Mouse (Mus musculus) E14TG2a.4 (cell line): ENCODE measurements around the gene Slc5a5.

ENCODE experiments used
- H3K27me3 ChIP-seq: 2 replicates; pipeline ENCODE4 v1.6.1; 2014; ENCODE audit warnings: low read length, control low read depth; ENCODE audit not compliant: insufficient read depth
- H3K36me3 ChIP-seq: 2 replicates; pipeline ENCODE4 v1.6.1; 2014; ENCODE audit warnings: low read length, control low read depth; ENCODE audit not compliant: insufficient read depth
- H3K4me1 ChIP-seq: replicated peaks from 2 replicates; pipeline ENCODE4 v1.6.1; 2014; ENCODE audit warnings: low read depth, low read length, control low read depth
- H3K4me3 ChIP-seq: replicated peaks from 2 replicates; pipeline ENCODE4 v1.5.1; 2014; ENCODE audit warnings: mild to moderate bottlenecking, low read length
- H3K9me3 ChIP-seq: 2 replicates; pipeline ENCODE4 v1.6.1; 2014; ENCODE audit warnings: low read length, control low read depth
- CTCF ChIP-seq: conservative IDR thresholded peaks from 2 replicates; pipeline ENCODE4 v1.5.1; 2014; ENCODE audit warnings: low read length
- NANOG ChIP-seq: IDR thresholded peaks from 2 replicates; pipeline ENCODE4 v1.6.1; 2014; ENCODE audit warnings: borderline replicate concordance, low read length, mixed read lengths
- POU5F1 ChIP-seq: IDR thresholded peaks from 2 replicates; pipeline ENCODE4 v1.6.1; 2014; ENCODE audit warnings: low read length, borderline replicate concordance

Gene Slc5a5

GRCm38 (mm10) chr8:70833018-70833482 is 59.5 kb downstream of the Slc5a5 start:
- H3K27me3 ChIP-seq, result no peaks in the 10 kb centered on the region
- H3K4me1 ChIP-seq, result peaks cover 59% of the 10 kb centered on the region
- H3K36me3 ChIP-seq, result peaks cover 30% of the 10 kb centered on the region
- H3K9me3 ChIP-seq, result no peaks in the 10 kb centered on the region
- TF ChIP-seq CTCF (no peak), NANOG (no peak), POU5F1 (no peak)
- peak overlapping the region; percentile 61 for H3K4me3 ChIP-seq
